In the genomic region with DNA sequence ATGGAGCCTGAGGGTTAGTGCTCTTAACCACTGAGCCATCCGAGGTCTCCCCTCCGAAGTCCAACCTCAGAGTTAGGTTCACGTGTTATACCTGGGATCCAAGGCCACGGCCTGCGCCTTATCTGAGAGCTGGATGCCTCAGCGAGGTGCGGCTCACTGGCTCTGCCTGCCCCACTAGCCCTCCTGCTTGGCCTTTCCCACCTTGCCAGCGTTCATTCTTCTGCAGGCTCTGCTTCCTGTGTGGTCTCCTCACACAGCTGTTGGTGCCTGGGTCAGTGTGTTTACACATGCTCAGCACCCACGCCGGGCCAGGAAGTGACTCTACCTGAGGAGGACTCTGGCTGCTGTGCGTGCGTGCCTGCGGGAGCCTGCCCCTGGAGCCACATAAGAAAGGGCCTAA, we compare ENCODE assay signal across 12 mouse cellular contexts. TPM values are rescaled to one million over a fixed set of nuclear protein-coding genes. Genes with fewer than 3 reads are reported as not detected.
DNase-seq lines count a peak whose midpoint lies in the region; ATAC-seq lines count a peak whose summit lies in the region.
"Had no signal": no experiment of that assay in that cellular context is flagged by ENCODE, and none has a peak within 500 bp of the region (broad histone marks: within the 10 kb centered on the region; RNA-seq: fewer than 3 reads in every experiment).

No protein-coding gene starts in this region.

- H3K27ac ChIP-seq in hindbrain, embryonic 10.5 days: peak overlapping the region; percentile 9; the same call in 1 of the 2 replicates
- H3K27ac ChIP-seq in hindbrain, embryonic 13.5 days: no peak overlapping the region
- H3K27ac ChIP-seq in limb, embryonic 10.5 days: peak overlapping the region; percentile 42; the same call in 1 of the 2 replicates
- H3K27ac ChIP-seq: layer of hippocampus, adult 2 months had no signal

- WGBS in hindbrain, embryonic 10.5 days: 70% methylated on average over 13 of the region's 13 CpGs
- 84% methylated on average over 13 of the region's 13 CpGs for WGBS in hindbrain, embryonic 13.5 days
- WGBS in limb, embryonic 10.5 days: 65% methylated on average over 13 of the region's 13 CpGs

- no peaks in the 10 kb centered on the region for H3K36me3 ChIP-seq in hindbrain, embryonic 10.5 days
- no peaks in the 10 kb centered on the region for H3K36me3 ChIP-seq in hindbrain, embryonic 13.5 days
- peaks cover 9% of the 10 kb centered on the region for H3K36me3 ChIP-seq in limb, embryonic 10.5 days

- H3K9me3 ChIP-seq in hindbrain, embryonic 10.5 days: no peaks in the 10 kb centered on the region
- no peaks in the 10 kb centered on the region for H3K9me3 ChIP-seq in hindbrain, embryonic 13.5 days
- H3K9me3 ChIP-seq in limb, embryonic 10.5 days (replicated peaks): no peaks in the 10 kb centered on the region

- no peak overlapping the region for H3K4me2 ChIP-seq in hindbrain, embryonic 13.5 days

- H3K4me3 ChIP-seq in hindbrain, embryonic 10.5 days: no peak overlapping the region
- H3K4me3 ChIP-seq in hindbrain, embryonic 13.5 days: no peak overlapping the region
- no peak overlapping the region for H3K4me3 ChIP-seq in limb, embryonic 10.5 days
- H3K4me3 ChIP-seq: layer of hippocampus, adult 2 months had no signal

- no peak for ATAC-seq in hindbrain, embryonic 13.5 days (ENCODE audit: low FRiP score)
- ATAC-seq: forebrain, postnatal 0 days had no signal

- H3K9ac ChIP-seq in hindbrain, embryonic 13.5 days: no peak overlapping the region
- H3K9ac ChIP-seq: forebrain, postnatal 0 days had no signal

- H3K27me3 ChIP-seq in hindbrain, embryonic 10.5 days (ENCODE audit: insufficient read depth, poor library complexity, severe bottlenecking): no peaks in the 10 kb centered on the region
- H3K27me3 ChIP-seq in hindbrain, embryonic 13.5 days: no peaks in the 10 kb centered on the region
- no peaks in the 10 kb centered on the region for H3K27me3 ChIP-seq in limb, embryonic 10.5 days (ENCODE audit: low read depth, poor library complexity, severe bottlenecking)

- DNase-seq in hindbrain, embryonic 10.5 days (ENCODE audit: low spot score): no peak
- peak; percentile 62 for DNase-seq in ES-CJ7 (ENCODE audit: low read depth, low spot score)
- no peak for DNase-seq in limb, embryonic 10.5 days (ENCODE audit: low spot score)
- peak; percentile 69 for DNase-seq in thymus, postnatal 0 days (ENCODE audit: low spot score)
- DNase-seq in right cerebral cortex, postnatal 4 days: no peak
- DNase-seq in spleen, adult 12 weeks (ENCODE audit: low spot score): no peak
- DNase-seq in kidney, adult 8-10 months: no peak
- DNase-seq: B cell, adult 2 months; forebrain, postnatal 0 days; kidney, adult 18-20 months had no signal

- peaks cover 11% of the 10 kb centered on the region; the same call in 1 of the 2 replicates for H3K4me1 ChIP-seq in hindbrain, embryonic 10.5 days (replicated peaks)
- H3K4me1 ChIP-seq in hindbrain, embryonic 13.5 days (replicated peaks): peaks cover 8% of the 10 kb centered on the region; the same call in 1 of the 2 replicates
- H3K4me1 ChIP-seq in limb, embryonic 10.5 days: peaks cover 28% of the 10 kb centered on the region

RNA-seq across cellular contexts. Expression of a gene that starts 37.7 kb away (rescaled TPM):
- 1.8 and 2.0 TPM in 2 replicates for polyA plus RNA-seq in hindbrain, embryonic 10.5 days (2016; fragmentation: Nextera tagmentation; extraction: Ambion mirVana)
- polyA plus RNA-seq in hindbrain, embryonic 13.5 days (2015; fragmentation: Nextera tagmentation; extraction: Ambion mirVana): 1.5 and 2.1 TPM in 2 replicates
- 1.9 and 2.3 TPM in 2 replicates for polyA plus RNA-seq in limb, embryonic 10.5 days (2016; fragmentation: Nextera tagmentation; extraction: Ambion mirVana)
- 2.3 and 3.0 TPM in 2 replicates for polyA plus RNA-seq in thymus, postnatal 0 days (2015; fragmentation: Nextera tagmentation; extraction: Ambion mirVana)

RNA-seq across cellular contexts. Expression of a gene that starts 43.2 kb away (rescaled TPM):
- 32.6 and 32.9 TPM in 2 replicates for polyA plus RNA-seq in hindbrain, embryonic 10.5 days (2016; fragmentation: Nextera tagmentation; extraction: Ambion mirVana)
- 21.9 and 24.2 TPM in 2 replicates for polyA plus RNA-seq in hindbrain, embryonic 13.5 days (2015; fragmentation: Nextera tagmentation; extraction: Ambion mirVana)
- polyA plus RNA-seq in limb, embryonic 10.5 days (2016; fragmentation: Nextera tagmentation; extraction: Ambion mirVana): 32.9 and 35.5 TPM in 2 replicates
- polyA plus RNA-seq in thymus, postnatal 0 days (2015; fragmentation: Nextera tagmentation; extraction: Ambion mirVana): 20.7 and 27.6 TPM in 2 replicates

RNA-seq across cellular contexts. Expression of a gene that starts 58.1 kb away (rescaled TPM):
- polyA plus RNA-seq in hindbrain, embryonic 10.5 days (2016; fragmentation: Nextera tagmentation; extraction: Ambion mirVana): 439 and 483 TPM in 2 replicates
- polyA plus RNA-seq in hindbrain, embryonic 13.5 days (2015; fragmentation: Nextera tagmentation; extraction: Ambion mirVana): 336 and 366 TPM in 2 replicates
- 502 and 576 TPM in 2 replicates for polyA plus RNA-seq in limb, embryonic 10.5 days (2016; fragmentation: Nextera tagmentation; extraction: Ambion mirVana)
- polyA plus RNA-seq in thymus, postnatal 0 days (2015; fragmentation: Nextera tagmentation; extraction: Ambion mirVana): 790 and 815 TPM in 2 replicates

Comparison
In these comparisons a context has a peak if more than half of its experiments do, and no peak if none do; other contexts are left out.
1. DNase-seq: peak in ES-CJ7 (single experiment) and thymus, postnatal 0 days (single experiment); none in hindbrain, embryonic 10.5 days (single experiment), limb, embryonic 10.5 days (single experiment), right cerebral cortex, postnatal 4 days (single experiment), spleen, adult 12 weeks (single experiment) and kidney, adult 8-10 months (0 of 2).